Mouse (Mus musculus) lung, adult 2 months (tissue): Measurements from ENCODE around the gene Slc35f4.
"Not testable (repeated sequence)": the region's sequence is repeated elsewhere in the genome, so short reads cannot be mapped to it uniquely, and the experiment has no call there.

Source experiments
- CTCF ChIP-seq: fragments of 200-500 bp; IDR thresholded peaks from 2 replicates; pipeline ENCODE4 v1.5.1; 2011; ENCODE audit warnings: mild to moderate bottlenecking, low read length, control low read depth; ENCODE audit not compliant: insufficient read depth
- POLR2A ChIP-seq: fragments of 200-500 bp; IDR thresholded peaks from 2 replicates; pipeline ENCODE4 v1.6.1; 2011; ENCODE audit warnings: low read depth, mild to moderate bottlenecking, control low read depth, low read length, borderline replicate concordance; ENCODE audit errors: extremely low read depth

DNA sequence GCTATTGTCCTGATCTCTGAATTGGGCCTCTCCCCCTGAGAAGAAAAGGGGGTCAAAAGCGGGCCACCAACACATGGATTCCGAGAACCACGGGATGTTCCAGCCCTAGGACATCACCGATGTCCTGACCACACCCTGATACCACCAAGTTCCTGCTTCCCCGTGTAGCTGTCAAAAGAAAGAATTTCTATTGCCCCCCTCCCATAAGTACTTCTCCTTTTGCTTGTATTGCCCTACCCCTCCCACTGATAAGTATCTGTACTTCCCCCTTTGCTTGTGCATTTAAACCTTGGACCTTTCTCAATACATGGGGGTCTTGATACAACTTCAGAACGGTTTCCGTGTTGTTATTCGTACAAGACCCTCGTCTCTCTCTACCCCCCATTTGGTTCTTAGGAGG is 247.4 kb downstream of the Slc35f4 start:
- TF ChIP-seq POLR2A, CTCF: not testable (repeated sequence)
